Mouse (Mus musculus): ENCODE data around the gene Esrrg.
A peak's percentile ranks its signal among the peaks of the same experiment; 100 is the strongest.

Gene Esrrg

GRCm38 (mm10) chr1:187983177-187983576, 374.6 kb downstream of the Esrrg start:
- no peak for DNase-seq (ENCODE audit: low spot score in 2 of 2)

GRCm38 (mm10) chr1:187990161-187990560, 381.6 kb downstream of the Esrrg start:
- no peak for DNase-seq (ENCODE audit: low spot score in 2 of 2)

GRCm38 (mm10) chr1:187997584-187998338, 389.2 kb downstream of the Esrrg start:
- peak in 1 of 2 experiments; percentile 28 for DNase-seq (ENCODE audit: low spot score in 2 of 2)

- no peak for DNase-seq (ENCODE audit: low spot score in 2 of 2)
These were observed 390.5 kb downstream of the Esrrg start for GRCm38 (mm10) chr1:187999121-187999520.

- no peak for DNase-seq (ENCODE audit: low spot score in 2 of 2)
These were observed 391.6 kb downstream of the Esrrg start for GRCm38 (mm10) chr1:188000189-188000588.

- DNase-seq (ENCODE audit: low spot score in 2 of 2): no peak
These were observed 398.4 kb downstream of the Esrrg start for GRCm38 (mm10) chr1:188006820-188007491.

GRCm38 (mm10) chr1:188008476-188008875, 399.9 kb downstream of the Esrrg start:
- no peak for DNase-seq (ENCODE audit: low spot score in 2 of 2)

GRCm38 (mm10) chr1:188009868-188010267, 401.3 kb downstream of the Esrrg start:
- no peak for DNase-seq (ENCODE audit: low spot score in 2 of 2)

- no peak for DNase-seq (ENCODE audit: low spot score in 2 of 2)
These were observed 402.3 kb downstream of the Esrrg start for GRCm38 (mm10) chr1:188010860-188011259.

- DNase-seq (ENCODE audit: low spot score in 2 of 2): no peak
These were observed 405.8 kb downstream of the Esrrg start for GRCm38 (mm10) chr1:188014411-188014810.

GRCm38 (mm10) chr1:188017956-188018862, 409.6 kb downstream of the Esrrg start:
- no peak for DNase-seq (ENCODE audit: low spot score in 2 of 2)

GRCm38 (mm10) chr1:188029205-188029604, 420.6 kb downstream of the Esrrg start:
- no peak for DNase-seq (ENCODE audit: low spot score in 2 of 2)

GRCm38 (mm10) chr1:188030116-188030515, 421.5 kb downstream of the Esrrg start:
- DNase-seq (ENCODE audit: low spot score in 2 of 2): no peak

- DNase-seq (ENCODE audit: low spot score in 2 of 2): no peak
These were observed 422.7 kb downstream of the Esrrg start for GRCm38 (mm10) chr1:188031276-188031675.

- DNase-seq (ENCODE audit: low spot score in 2 of 2): no peak
These were observed 427.4 kb downstream of the Esrrg start for GRCm38 (mm10) chr1:188035957-188036356.

- no peak for DNase-seq (ENCODE audit: low spot score in 2 of 2)
These were observed 438.1 kb downstream of the Esrrg start for GRCm38 (mm10) chr1:188046691-188047121.

- no peak for DNase-seq (ENCODE audit: low spot score in 2 of 2)
These were observed 438.6 kb downstream of the Esrrg start for GRCm38 (mm10) chr1:188047148-188047547.

GRCm38 (mm10) chr1:188055888-188056287, 447.3 kb downstream of the Esrrg start:
- no peak for DNase-seq (ENCODE audit: low spot score in 2 of 2)

GRCm38 (mm10) chr1:188057892-188058291, 449.3 kb downstream of the Esrrg start:
- no peak for DNase-seq (ENCODE audit: low spot score in 2 of 2)

GRCm38 (mm10) chr1:188059006-188059405, 450.4 kb downstream of the Esrrg start:
- DNase-seq (ENCODE audit: low spot score in 2 of 2): no peak

GRCm38 (mm10) chr1:188060493-188060892, 451.9 kb downstream of the Esrrg start:
- DNase-seq (ENCODE audit: low spot score in 2 of 2): no peak

GRCm38 (mm10) chr1:188068833-188069232, 460.2 kb downstream of the Esrrg start:
- DNase-seq (ENCODE audit: low spot score in 2 of 2): no peak

All from frontal cortex, postnatal 10 days (tissue).